Mouse (Mus musculus) cortical plate, adult 2 months (tissue): ENCODE measurements around the gene Gm49394.

ENCODE experiments used
- CTCF ChIP-seq: fragments of 200-500 bp; IDR thresholded peaks from 2 replicates; pipeline ENCODE4 v1.5.1; 2011; ENCODE audit warnings: mild to moderate bottlenecking, control low read depth, low read length; ENCODE audit not compliant: insufficient read depth; ENCODE audit errors: extremely low read depth
- POLR2A ChIP-seq: fragments of 200-500 bp; IDR thresholded peaks from 2 replicates; pipeline ENCODE4 v1.6.1; 2011; ENCODE audit warnings: mild to moderate bottlenecking, low read length, control low read depth; ENCODE audit not compliant: insufficient read depth; ENCODE audit errors: extremely low read depth

DNA sequence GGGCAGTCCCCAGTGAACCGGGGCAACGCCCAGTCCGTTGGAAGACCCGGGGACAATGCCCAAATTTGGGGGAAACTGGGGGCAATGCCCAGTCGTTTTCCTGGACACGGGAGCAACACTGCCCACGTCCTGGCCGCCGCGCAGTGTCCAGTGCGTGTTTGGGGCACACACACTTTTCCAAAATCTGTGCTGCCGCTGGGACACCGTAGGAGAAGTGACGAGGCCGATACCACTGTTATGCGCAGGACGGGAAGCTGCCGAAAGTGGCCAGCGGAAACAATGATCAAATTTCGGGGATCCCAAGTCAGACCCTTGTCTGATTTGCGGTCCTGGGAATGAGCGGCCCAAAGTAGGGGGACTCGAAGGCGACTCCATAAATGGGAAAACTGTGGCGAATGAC, 8.7 kb downstream of the Gm49394 start:
- TF ChIP-seq CTCF (no peak), POLR2A (no peak)
